Mouse (Mus musculus) hindbrain, embryonic 15.5 days (tissue): Measurements from ENCODE around the gene Wdr27. TPM values are rescaled to one million over a fixed set of nuclear protein-coding genes. Genes with fewer than 3 reads are reported as not detected.
"Not testable (repeated sequence)": the region's sequence is repeated elsewhere in the genome, so short reads cannot be mapped to it uniquely, and the experiment has no call there.

Source experiments
- ATAC-seq: fragments of 200-750 bp; cut with Nextera tagmentation; 2 replicates; pipeline ENCODE4 v1.8.0; 2017; ENCODE audit warnings: low read depth, moderate number of reproducible peaks, moderate TSS enrichment; ENCODE audit not compliant: low FRiP score
- H3K27ac ChIP-seq: fragments of 300-500 bp; sonication (generic); replicated peaks from 2 replicates; pipeline ENCODE4 v1.5.1; 2015; ENCODE audit warnings: mild to moderate bottlenecking, inconsistent platforms
- H3K27me3 ChIP-seq: fragments of 300-500 bp; sonication (generic); 2 replicates; pipeline ENCODE4 v1.6.1; 2015; ENCODE audit warnings: control low read depth, inconsistent platforms
- H3K36me3 ChIP-seq: fragments of 300-500 bp; sonication (generic); 2 replicates; pipeline ENCODE4 v1.6.1; 2015; ENCODE audit warnings: control low read depth, inconsistent platforms
- H3K4me1 ChIP-seq: fragments of 300-500 bp; sonication (generic); replicated peaks from 2 replicates; pipeline ENCODE4 v1.6.1; 2015; ENCODE audit warnings: control low read depth, inconsistent platforms
- H3K4me2 ChIP-seq: fragments of 300-500 bp; sonication (generic); 2 replicates; pipeline ENCODE4 v1.6.1; 2015; ENCODE audit warnings: moderate library complexity, mild to moderate bottlenecking, inconsistent platforms
- H3K4me3 ChIP-seq: fragments of 300-500 bp; sonication (generic); 2 replicates; pipeline ENCODE4 v1.5.1; 2015; ENCODE audit warnings: mild to moderate bottlenecking, inconsistent platforms
- H3K9ac ChIP-seq: fragments of 300-500 bp; sonication (generic); 2 replicates; pipeline ENCODE4 v1.6.1; 2015; ENCODE audit warnings: inconsistent platforms
- H3K9me3 ChIP-seq: fragments of 300-500 bp; sonication (generic); 2 replicates; pipeline ENCODE4 v1.6.1; 2016; ENCODE audit warnings: control low read depth, inconsistent platforms
- WGBS: fragments of 180-500 bp; shearing (Covaris S2); methylation state at CpG from one replicate; pipeline ENCODE4 v1.1.7; 2015; 5-methylcytosine and 5-hydroxymethylcytosine counted together
- polyA plus RNA-seq: library from polyadenylated mRNA; unstranded; fragments of >200 nt; fragmentation: Nextera tagmentation; extraction: Ambion mirVana; gene quantifications from 2 replicates; pipeline ENCODE4 v1.2.1, GENCODE M21; 2015

Wdr27 gene
- 9.9 and 10.5 TPM in 2 replicates for polyA plus RNA-seq

DNA sequence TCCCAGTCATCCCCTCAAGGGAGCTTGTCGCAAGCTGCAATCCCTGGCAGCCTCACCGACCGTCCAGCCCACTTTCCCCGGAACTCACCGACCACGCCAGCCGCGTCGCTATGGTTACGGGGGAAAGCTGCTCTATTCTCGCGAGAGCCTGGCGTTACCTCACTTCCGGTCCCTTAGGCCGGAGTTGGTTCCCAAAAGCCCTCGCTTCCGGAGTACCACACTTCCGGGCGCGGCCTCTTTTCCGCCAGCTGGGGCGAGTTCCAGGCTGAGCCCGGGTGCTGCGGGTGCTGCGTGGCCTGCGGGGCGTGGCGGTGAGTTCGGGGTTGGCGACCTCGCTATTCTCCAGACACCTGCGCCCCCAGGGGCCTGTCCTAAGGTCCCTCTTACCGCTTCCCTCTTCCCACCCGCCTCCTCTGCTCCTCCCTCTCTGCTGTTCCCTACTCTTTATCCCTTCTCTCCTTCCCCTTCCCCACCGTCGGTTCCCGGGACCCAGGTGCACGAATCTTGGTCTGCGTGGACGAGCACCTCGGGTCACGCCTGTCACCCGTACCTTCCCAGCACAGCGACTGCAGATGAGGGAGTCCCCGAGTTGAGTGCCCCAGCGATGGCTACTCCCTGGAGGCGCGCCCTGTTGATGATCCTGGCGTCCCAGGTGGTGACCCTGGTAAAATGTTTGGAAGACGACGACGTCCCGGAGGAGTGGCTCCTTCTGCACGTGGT, at the start of gene Wdr27, which contains the start of gene 1600012H06Rik:
TSS of gene Wdr27 (minus strand) at position 150 of the 720 bp plus-strand sequence.
TSS of gene 1600012H06Rik (plus strand) at position 176 of the 720 bp plus-strand sequence.
- H3K27ac ChIP-seq, result peak within 1 kb of the TSS; percentile 73
- H3K9me3 ChIP-seq, result no peaks in the 10 kb centered on the region
- peaks cover 33% of the 10 kb centered on the region for H3K4me1 ChIP-seq
- peak; percentile 99 for ATAC-seq
- H3K4me2 ChIP-seq, result peak within 1 kb of the TSS; percentile 80
- H3K4me3 ChIP-seq, result peak within 1 kb of the TSS; percentile 56
- H3K9ac ChIP-seq, result peak within 1 kb of the TSS; percentile 67
- under 1% methylated on average over 54 of the region's 54 CpGs for WGBS
- no peaks in the 10 kb centered on the region for H3K27me3 ChIP-seq
- peaks cover 15% of the 10 kb centered on the region for H3K36me3 ChIP-seq

- not testable (repeated sequence) for H3K4me2 ChIP-seq, H3K27ac ChIP-seq, H3K4me1 ChIP-seq, H3K36me3 ChIP-seq, H3K9ac ChIP-seq, H3K9me3 ChIP-seq, H3K4me3 ChIP-seq, H3K27me3 ChIP-seq
- WGBS, result no CpG with 5 or more reads among the region's 98 CpGs
- peak; percentile 83 for ATAC-seq
Observed at GRCm38 (mm10) chr17:14992522-14993138, 49.7 kb upstream of the Wdr27 start.

DNA sequence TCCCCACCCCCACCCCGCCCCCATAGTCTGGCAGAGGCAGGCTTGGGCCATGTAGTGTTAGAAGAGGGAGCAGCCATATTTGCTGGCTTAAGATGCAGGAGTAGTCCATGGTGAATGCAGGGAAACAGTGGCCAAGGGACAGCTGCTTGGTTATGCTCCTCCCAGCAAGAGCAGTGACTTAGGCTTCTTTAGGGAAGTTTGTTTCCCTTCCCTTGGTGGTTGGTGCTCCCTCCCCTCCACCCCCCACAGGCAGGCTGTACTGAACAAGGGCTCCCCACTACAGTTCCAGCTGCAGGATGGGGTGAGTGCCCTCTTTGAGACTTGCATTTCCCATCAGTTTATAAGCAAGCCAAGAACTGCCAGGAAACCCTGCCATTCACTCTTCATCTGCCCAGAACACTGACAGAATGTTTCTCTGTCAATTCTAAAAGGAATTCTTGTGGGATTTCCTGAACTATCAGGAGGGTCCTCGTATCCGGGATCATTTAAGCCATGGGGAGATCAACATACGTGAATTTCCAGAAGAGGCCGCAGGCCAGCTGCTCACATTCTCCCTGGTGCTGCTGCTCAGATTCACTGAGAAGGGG, 47.3 kb upstream of the Wdr27 start:
- not testable (repeated sequence) for H3K4me3 ChIP-seq, H3K27me3 ChIP-seq, H3K4me2 ChIP-seq, H3K27ac ChIP-seq, H3K36me3 ChIP-seq, H3K4me1 ChIP-seq, H3K9ac ChIP-seq, H3K9me3 ChIP-seq, ATAC-seq
- 72% methylated on average over 4 of the region's 5 CpGs for WGBS

DNA sequence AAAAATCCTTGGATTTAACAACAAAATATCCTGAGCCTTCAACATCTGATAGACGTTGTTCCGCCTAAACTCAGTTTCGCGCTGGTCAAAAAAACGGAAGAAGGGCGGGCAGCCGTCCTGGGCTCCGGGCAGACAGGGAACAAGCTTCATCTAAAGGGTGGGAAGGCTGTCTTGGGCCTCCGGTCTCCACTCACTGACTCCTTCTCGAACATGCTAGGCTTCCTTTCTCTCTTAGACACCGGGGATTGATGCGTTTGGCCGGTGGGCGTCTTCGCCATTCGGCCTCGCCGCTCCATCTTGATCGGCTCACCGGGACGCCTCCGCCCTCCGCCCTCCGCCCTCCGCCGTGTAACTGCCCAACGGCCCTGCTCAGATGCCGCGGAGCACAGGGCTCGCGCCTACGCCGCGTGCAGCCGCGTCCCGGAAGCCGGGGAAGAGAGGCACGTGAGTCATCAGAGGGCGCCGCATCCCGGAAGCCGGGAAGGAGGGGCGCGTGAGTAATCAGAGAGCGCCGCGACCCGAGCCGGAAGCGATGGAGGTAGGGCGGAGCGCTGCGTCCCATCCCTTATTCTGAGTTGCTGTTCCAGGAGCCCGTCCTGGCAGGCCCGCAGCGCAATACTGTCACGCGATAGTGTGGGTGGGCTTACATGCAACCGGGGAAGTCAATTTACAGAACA, 35.5 kb upstream of the Wdr27 start, which contains the start of the genes 9030025P20Rik and Gm3417:
TSS of gene 9030025P20Rik (plus strand) at position 107 of the 677 bp plus-strand sequence.
TSS of gene Gm3417 (minus strand) at position 429 of the 677 bp plus-strand sequence.
- 0 out of 2 replicates have a peak within 1 kb of the TSS, but pooled peaks have one; percentile 23 for H3K4me2 ChIP-seq
- H3K27ac ChIP-seq, H3K9ac ChIP-seq, H3K36me3 ChIP-seq, H3K9me3 ChIP-seq, H3K4me1 ChIP-seq, H3K27me3 ChIP-seq, H3K4me3 ChIP-seq: not testable (repeated sequence)
- peak; percentile 98 for ATAC-seq
- no CpG with 5 or more reads among the region's 60 CpGs for WGBS

- H3K9me3 ChIP-seq, H3K36me3 ChIP-seq, H3K9ac ChIP-seq, H3K27ac ChIP-seq, ATAC-seq, H3K4me3 ChIP-seq, H3K4me1 ChIP-seq, H3K27me3 ChIP-seq: not testable (repeated sequence)
- 0 out of 2 replicates have a peak overlapping the region, but pooled peaks have one; percentile 23 for H3K4me2 ChIP-seq
- WGBS, result 1% methylated on average over 4 of the region's 7 CpGs
Observed at GRCm38 (mm10) chr17:14977718-14978361, 34.9 kb upstream of the Wdr27 start.

GRCm38 (mm10) chr17:14968373-14968913, 25.5 kb upstream of the Wdr27 start:
- not testable (repeated sequence) for H3K4me3 ChIP-seq, H3K9me3 ChIP-seq, H3K9ac ChIP-seq, H3K36me3 ChIP-seq, H3K4me1 ChIP-seq, H3K27ac ChIP-seq, H3K27me3 ChIP-seq, H3K4me2 ChIP-seq, ATAC-seq
- no CpG with 5 or more reads among the region's 6 CpGs for WGBS

DNA sequence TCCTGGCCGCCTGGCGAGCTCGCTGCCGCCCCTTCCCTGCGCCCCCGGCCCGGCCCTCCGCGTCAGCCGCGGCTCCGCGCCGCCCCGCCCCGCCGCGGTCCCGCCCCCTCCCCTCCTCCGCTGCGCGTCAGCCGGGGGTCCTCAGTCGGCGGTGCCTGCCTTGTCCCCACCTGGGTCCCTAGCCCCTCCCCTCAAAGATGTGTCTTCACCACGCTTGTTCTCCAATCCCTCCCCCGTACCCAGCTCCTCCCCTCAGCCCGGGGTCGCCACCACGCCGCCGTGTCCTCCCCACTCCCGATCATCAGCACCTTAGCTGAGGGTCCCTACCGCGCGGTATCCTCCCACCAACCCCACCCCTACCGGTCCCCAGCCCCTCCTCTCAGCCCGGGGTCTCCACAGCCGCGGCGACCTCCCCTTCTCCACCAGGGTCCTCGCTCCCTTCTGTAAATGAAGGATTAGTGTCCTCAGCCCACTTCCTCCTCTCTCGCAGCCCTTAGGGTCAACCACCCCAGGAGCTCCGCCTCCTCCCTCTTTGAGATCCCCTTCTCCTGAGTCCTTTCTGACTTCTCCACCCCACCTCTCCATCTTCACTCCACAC, 18.7 kb upstream of the Wdr27 start:
- not testable (repeated sequence) for H3K27ac ChIP-seq, H3K4me3 ChIP-seq, H3K4me2 ChIP-seq, H3K36me3 ChIP-seq, H3K9me3 ChIP-seq, H3K27me3 ChIP-seq, H3K9ac ChIP-seq
- H3K4me1 ChIP-seq, result peaks cover 12% of the 10 kb centered on the region
- ATAC-seq, result peak; percentile 95
- WGBS, result no CpG with 5 or more reads among the region's 44 CpGs

DNA sequence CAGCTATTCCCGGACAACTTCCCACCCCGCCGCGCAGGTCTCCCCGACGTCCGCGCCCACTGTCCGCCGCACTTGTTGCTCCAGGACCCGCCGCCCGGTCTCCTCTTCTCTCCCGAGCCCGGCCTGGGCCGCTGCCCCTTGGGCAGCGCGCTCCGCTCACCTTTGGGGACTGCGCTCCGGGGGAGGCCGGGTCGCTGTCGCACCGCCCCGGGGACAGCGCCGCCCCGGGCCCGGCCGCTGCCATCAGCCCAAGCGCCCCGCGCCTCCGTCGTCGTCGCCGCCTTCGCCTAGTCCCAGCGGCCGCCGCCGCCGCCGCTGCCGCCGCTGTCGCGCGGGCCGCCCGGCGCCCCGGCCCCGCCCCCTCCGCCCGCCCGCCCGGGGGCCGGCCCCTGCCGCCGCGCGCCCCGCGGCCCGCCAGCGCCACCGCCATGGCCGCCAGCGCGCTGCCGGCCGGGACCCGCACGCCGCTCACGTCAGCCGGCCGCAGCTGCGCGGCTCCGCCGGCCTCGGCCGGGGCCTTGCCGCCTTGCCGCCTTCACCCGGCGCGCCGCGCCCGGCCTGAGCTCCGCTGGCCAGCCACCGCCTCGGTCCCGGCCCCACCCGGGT, 18.1 kb upstream of the Wdr27 start, which contains the start of gene Phf10:
TSS of gene Phf10 (minus strand) at position 323 of the 606 bp plus-strand sequence.
- not testable (repeated sequence) for H3K36me3 ChIP-seq, H3K9me3 ChIP-seq, H3K27ac ChIP-seq, H3K27me3 ChIP-seq
- Histone ChIP-seq H3K4me1 (peaks cover 12% of the 10 kb centered on the region), H3K9ac (peak within 1 kb of the TSS; percentile 72), H3K4me2 (peak within 1 kb of the TSS; percentile 99), H3K4me3 (peak within 1 kb of the TSS; percentile 74)
- peak; percentile 79 for ATAC-seq
- WGBS, result under 1% methylated on average over 27 of the region's 100 CpGs

- WGBS, result under 1% methylated on average over 21 of the region's 23 CpGs
- Histone ChIP-seq H3K4me2 (peak overlapping the region; percentile 99), H3K9me3 (no peaks in the 10 kb centered on the region), H3K27ac (no peak overlapping the region), H3K4me3 (peak overlapping the region; percentile 74), H3K9ac (peak overlapping the region; percentile 72), H3K4me1 (peaks cover 12% of the 10 kb centered on the region), H3K27me3 (no peaks in the 10 kb centered on the region), H3K36me3 (peaks cover 3% of the 10 kb centered on the region; the same call in 1 of the 2 replicates)
- 0 out of 2 replicates have a peak, but pooled peaks have one; percentile 2 for ATAC-seq
Observed at GRCm38 (mm10) chr17:14960520-14960919, 17.6 kb upstream of the Wdr27 start.

DNA sequence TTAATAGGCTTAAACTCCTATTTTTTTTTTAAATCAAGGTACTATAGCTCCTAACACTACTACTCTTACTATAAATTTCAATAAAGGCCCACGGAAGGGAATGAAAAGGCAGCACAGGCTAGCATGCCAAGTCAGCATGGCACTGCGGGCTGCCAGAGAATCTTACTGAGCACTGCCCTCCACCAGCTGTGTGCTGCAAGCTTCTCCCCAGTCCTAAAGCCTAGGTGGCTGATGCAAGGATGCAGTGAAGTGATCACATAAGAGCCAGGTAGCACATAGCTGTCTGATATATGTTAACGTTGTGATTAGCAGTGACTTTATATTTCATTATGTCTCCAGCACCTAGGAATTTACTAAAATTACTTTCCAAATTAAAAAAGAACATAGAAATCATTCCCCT, 17.0 kb upstream of the Wdr27 start:
- H3K9ac ChIP-seq, result peak overlapping the region; percentile 42
- 26% methylated on average over 3 of the region's 3 CpGs for WGBS
- no peak for ATAC-seq

More for the DNA sequence above, 17.0 kb upstream of the Wdr27 start:
- Histone ChIP-seq H3K27ac (no peak overlapping the region), H3K4me2 (peak overlapping the region; percentile 99), H3K4me3 (peak overlapping the region; percentile 27), H3K4me1 (peaks cover 12% of the 10 kb centered on the region), H3K27me3 (no peaks in the 10 kb centered on the region), H3K36me3 (peaks cover 3% of the 10 kb centered on the region; the same call in 1 of the 2 replicates), H3K9me3 (no peaks in the 10 kb centered on the region)
